Mouse (Mus musculus): ENCODE data around the gene Alkbh7. TPM values are rescaled to one million over a fixed set of nuclear protein-coding genes. Genes with fewer than 3 reads are reported as not detected.

Alkbh7 gene
- polyA plus RNA-seq, 1 experiment from 2014 or later, result 41.0 TPM

DNA sequence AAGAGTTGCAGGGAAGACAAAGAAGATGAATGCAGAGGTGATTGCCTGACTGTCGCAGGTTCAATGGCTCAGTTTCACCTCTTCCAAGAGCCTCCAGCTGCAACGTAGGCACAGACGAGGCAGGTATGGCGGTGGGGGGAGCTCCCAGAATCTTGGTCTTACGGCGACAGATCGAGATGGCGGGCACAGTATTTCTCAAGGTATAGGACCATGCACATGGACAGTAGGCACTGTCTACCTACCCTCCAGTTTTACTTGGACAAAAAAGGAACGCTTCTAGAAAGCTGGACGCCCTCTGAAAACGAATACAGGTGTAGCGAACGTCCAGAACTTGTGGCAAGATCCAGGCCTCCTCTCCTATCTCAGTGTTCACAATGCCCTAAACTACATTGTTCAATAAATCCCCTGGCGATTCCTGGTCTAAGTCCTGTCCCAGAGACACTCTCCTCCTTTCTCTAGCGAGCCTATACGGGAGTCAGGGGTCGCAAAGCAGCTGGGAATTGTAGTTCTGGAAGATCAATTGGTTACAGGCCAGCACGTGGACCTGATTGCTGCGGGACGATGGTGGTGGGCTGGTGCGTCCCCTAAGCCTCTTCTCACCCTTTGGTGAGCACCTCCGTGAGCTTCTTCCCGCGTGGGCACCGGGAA lies 7.5 kb upstream of the Alkbh7 start:
- H3K4me2 ChIP-seq, result peak overlapping the region; percentile 72
- ATAC-seq, result peak; percentile 92
- H3K9me3 ChIP-seq (replicated peaks), result no peaks in the 10 kb centered on the region
- H3K4me1 ChIP-seq, result peaks cover 8% of the 10 kb centered on the region
- H3K27me3 ChIP-seq, result no peaks in the 10 kb centered on the region
- H3K27ac ChIP-seq, result peak overlapping the region; percentile 52
- H3K4me3 ChIP-seq, result peak overlapping the region; percentile 66
- 3% methylated on average over 25 of the region's 25 CpGs for WGBS
- H3K9ac ChIP-seq, result peak overlapping the region; percentile 78
- H3K36me3 ChIP-seq (ENCODE audit: poor library complexity, severe bottlenecking), result peaks cover 25% of the 10 kb centered on the region

DNA sequence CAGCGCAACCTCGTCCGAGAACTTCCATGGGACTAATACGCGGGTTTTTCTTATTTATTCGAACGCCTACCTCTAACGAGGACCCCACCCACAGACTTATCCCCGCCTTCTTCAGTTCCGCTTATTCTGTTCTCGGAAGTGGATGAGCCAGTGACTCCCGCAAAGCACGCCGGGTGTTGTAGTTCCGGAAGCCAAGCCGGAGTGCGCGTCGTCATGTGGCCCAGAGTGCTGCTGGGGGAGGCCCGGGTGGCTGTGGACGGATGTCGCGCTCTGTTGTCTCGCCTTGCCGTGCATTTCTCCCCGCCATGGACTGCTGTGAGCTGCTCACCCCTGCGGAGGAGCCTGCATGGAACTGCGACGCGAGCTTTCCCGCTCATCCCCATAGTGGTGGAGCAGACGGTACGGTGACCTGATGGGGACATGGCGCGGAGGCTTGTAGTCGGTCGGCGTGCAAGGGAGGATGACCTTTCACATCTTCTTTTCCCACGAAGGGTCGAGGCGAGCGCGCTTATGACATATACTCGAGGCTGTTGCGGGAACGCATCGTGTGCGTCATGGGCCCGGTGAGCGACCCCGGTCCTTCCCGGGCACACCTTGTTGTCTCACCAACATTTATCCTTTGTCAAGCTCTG lies 6.9 kb upstream of the Alkbh7 start, which contains the start of gene Clpp:
Gene Clpp, plus strand, starts transcription at position 191 of the 632 bp plus-strand sequence.
- peaks cover 8% of the 10 kb centered on the region for H3K4me1 ChIP-seq
- peak within 1 kb of the TSS; percentile 72 for H3K4me2 ChIP-seq
- H3K27me3 ChIP-seq, result no peaks in the 10 kb centered on the region
- under 1% methylated on average over 52 of the region's 52 CpGs for WGBS
- ATAC-seq, result peak; percentile 98
- H3K27ac ChIP-seq, result peak within 1 kb of the TSS; percentile 52
- no peaks in the 10 kb centered on the region for H3K9me3 ChIP-seq (replicated peaks)
- H3K36me3 ChIP-seq (ENCODE audit: poor library complexity, severe bottlenecking), result peaks cover 31% of the 10 kb centered on the region
- peak within 1 kb of the TSS; percentile 78 for H3K9ac ChIP-seq
- H3K4me3 ChIP-seq, result peak within 1 kb of the TSS; percentile 66

- 82% methylated on average over 2 of the region's 2 CpGs for WGBS
- peak overlapping the region; percentile 66 for H3K4me3 ChIP-seq
- H3K27me3 ChIP-seq, result no peaks in the 10 kb centered on the region
- no peak overlapping the region for H3K27ac ChIP-seq
- peaks cover 39% of the 10 kb centered on the region for H3K36me3 ChIP-seq (ENCODE audit: poor library complexity, severe bottlenecking)
- H3K4me2 ChIP-seq, result peak overlapping the region; percentile 72
- ATAC-seq, result no peak
- H3K4me1 ChIP-seq, result peaks cover 8% of the 10 kb centered on the region
- no peaks in the 10 kb centered on the region for H3K9me3 ChIP-seq (replicated peaks)
- peak overlapping the region; percentile 78 for H3K9ac ChIP-seq
Measured at GRCm38 (mm10) chr17:56990966-56991365, 6.2 kb upstream of the Alkbh7 start.

DNA sequence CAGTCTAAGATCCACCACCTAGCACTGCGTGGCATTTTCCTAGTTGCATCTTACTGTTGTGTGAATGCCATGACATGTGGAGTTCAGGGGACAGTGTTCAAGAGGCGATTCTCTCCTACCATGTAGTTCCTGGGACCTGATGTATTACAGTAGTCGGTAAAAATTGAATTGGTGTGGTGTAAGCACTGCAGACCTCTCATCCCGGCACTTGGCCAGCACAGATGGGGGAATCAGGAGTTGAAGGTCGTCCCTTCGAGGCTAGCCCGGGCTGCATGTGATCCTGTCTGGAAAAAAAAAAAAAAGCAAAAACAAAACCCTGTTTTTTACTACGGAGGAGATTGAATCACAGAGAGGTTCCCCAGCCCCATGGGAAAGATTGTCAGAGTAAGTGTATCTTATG lies 2.1 kb upstream of the Alkbh7 start:
- Histone ChIP-seq H3K4me1 (peaks cover 14% of the 10 kb centered on the region), H3K27me3 (no peaks in the 10 kb centered on the region), H3K27ac (no peak overlapping the region), H3K36me3 (ENCODE audit: poor library complexity, severe bottlenecking) (peaks cover 58% of the 10 kb centered on the region), H3K9me3 (replicated peaks) (no peaks in the 10 kb centered on the region), H3K4me3 (no peak overlapping the region), H3K4me2 (no peak overlapping the region), H3K9ac (no peak overlapping the region)
- ATAC-seq, result no peak
- 89% methylated on average over 8 of the region's 8 CpGs for WGBS

- H3K4me1 ChIP-seq, result peaks cover 6% of the 10 kb centered on the region
- 0 out of 2 replicates have a peak, but pooled peaks have one; percentile 0 for ATAC-seq
- peak overlapping the region; percentile 73 for H3K4me3 ChIP-seq
- peaks cover 62% of the 10 kb centered on the region for H3K36me3 ChIP-seq (ENCODE audit: poor library complexity, severe bottlenecking)
- 85% methylated on average over 2 of the region's 2 CpGs for WGBS
- no peaks in the 10 kb centered on the region for H3K27me3 ChIP-seq
- H3K9me3 ChIP-seq (replicated peaks), result no peaks in the 10 kb centered on the region
- H3K9ac ChIP-seq, result no peak overlapping the region
- peak overlapping the region; percentile 63; the same call in 1 of the 2 replicates for H3K4me2 ChIP-seq
- H3K27ac ChIP-seq, result no peak overlapping the region
Measured at GRCm38 (mm10) chr17:56996506-56996905, 633 bp upstream of the Alkbh7 start.

DNA sequence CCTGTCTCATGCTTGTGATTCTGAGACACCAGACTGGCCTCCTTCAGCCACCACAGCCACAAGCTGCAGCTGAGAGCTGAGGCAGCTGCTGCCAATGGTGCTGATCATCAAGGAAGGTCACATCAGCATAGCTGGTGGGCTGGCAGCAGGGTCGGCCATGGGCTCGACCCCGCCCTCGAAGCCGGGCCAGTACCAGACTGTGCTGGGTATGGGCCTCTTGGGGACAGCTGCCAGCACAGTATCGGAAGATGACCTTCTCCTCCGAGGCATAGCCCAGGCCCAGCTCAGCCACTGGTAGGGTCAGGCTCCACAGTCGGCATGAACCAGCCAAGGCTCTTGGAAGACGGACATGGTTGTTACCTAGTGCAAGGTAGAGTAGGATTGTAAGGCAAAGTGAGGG lies 2.3 kb downstream of the Alkbh7 start:
- Histone ChIP-seq H3K9ac (no peak overlapping the region), H3K4me2 (no peak overlapping the region), H3K36me3 (ENCODE audit: poor library complexity, severe bottlenecking) (peaks cover 61% of the 10 kb centered on the region), H3K27ac (no peak overlapping the region), H3K27me3 (no peaks in the 10 kb centered on the region), H3K9me3 (replicated peaks) (no peaks in the 10 kb centered on the region), H3K4me1 (peaks cover 6% of the 10 kb centered on the region), H3K4me3 (no peak overlapping the region)
- WGBS, result 93% methylated on average over 9 of the region's 9 CpGs
- ATAC-seq, result no peak

DNA sequence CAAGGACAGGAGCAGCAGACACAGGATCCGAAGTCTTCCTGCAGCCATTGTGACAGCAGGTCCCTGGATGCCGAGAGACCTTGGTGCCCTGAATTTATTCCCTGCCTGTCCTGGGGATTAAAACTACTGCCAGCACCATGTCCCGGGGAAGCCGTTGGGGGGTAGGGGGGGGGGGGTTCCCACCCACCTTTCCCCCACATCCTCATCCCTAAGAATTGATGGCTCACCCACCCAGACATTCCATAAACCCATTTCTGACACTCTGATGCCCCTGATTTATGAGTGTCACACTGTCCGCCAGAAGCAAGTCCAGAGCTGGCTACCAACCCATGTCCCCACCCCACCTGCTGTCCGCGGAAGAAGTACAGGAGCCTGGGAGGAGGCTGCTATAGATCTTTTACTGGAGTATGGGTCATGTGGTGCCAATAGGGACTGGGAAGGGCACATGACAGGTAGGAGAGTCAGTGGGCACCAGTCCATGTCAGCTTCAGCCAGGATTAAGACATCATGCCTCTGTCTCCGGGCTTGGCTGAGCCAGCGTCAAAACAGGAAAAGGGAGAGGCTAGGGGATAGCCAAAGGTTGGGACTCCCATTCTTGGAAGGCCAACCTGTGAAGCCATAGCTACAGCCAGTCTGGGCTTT lies 3.0 kb downstream of the Alkbh7 start, which contains the start of gene Pspn:
Gene Pspn, minus strand, starts transcription at position 51 of the 642 bp plus-strand sequence.
- H3K27me3 ChIP-seq, result no peaks in the 10 kb centered on the region

DNA sequence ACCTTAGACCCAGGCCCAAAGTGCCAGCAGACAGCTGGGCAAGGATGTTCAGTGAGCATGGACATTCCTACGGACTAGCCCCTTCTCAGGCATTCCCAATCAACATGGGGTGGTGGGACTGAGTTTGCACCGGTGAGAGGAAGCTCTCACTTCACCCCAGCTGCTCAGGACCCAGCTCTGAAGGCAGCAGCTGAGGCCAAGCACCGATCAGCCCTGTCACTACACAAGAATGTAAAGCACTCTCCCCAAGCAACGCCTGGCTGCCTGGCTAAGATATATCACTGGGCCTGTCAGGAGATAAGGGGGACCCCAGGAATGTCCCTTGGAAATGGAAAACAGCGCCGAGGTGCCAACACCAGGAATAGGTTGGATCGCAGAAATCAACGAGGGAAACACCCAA lies 4.1 kb downstream of the Alkbh7 start:
- H3K9me3 ChIP-seq (replicated peaks), result no peaks in the 10 kb centered on the region
- no peak for ATAC-seq
- H3K4me3 ChIP-seq, result no peak overlapping the region
- 81% methylated on average over 8 of the region's 8 CpGs for WGBS
- H3K4me1 ChIP-seq, result peaks cover 6% of the 10 kb centered on the region
- no peak overlapping the region for H3K27ac ChIP-seq
- no peak overlapping the region for H3K4me2 ChIP-seq
- H3K27me3 ChIP-seq, result no peaks in the 10 kb centered on the region
- no peak overlapping the region for H3K9ac ChIP-seq
- peaks cover 61% of the 10 kb centered on the region for H3K36me3 ChIP-seq (ENCODE audit: poor library complexity, severe bottlenecking)

More for the DNA sequence above, 3.0 kb downstream of the Alkbh7 start, which contains the start of gene Pspn:
- Histone ChIP-seq H3K27ac (no peak within 1 kb of the TSS), H3K9ac (no peak within 1 kb of the TSS), H3K4me1 (peaks cover 6% of the 10 kb centered on the region), H3K4me3 (no peak within 1 kb of the TSS), H3K4me2 (no peak within 1 kb of the TSS), H3K9me3 (replicated peaks) (no peaks in the 10 kb centered on the region), H3K36me3 (ENCODE audit: poor library complexity, severe bottlenecking) (peaks cover 61% of the 10 kb centered on the region)
- WGBS, result 90% methylated on average over 9 of the region's 9 CpGs
- no peak for ATAC-seq

DNA sequence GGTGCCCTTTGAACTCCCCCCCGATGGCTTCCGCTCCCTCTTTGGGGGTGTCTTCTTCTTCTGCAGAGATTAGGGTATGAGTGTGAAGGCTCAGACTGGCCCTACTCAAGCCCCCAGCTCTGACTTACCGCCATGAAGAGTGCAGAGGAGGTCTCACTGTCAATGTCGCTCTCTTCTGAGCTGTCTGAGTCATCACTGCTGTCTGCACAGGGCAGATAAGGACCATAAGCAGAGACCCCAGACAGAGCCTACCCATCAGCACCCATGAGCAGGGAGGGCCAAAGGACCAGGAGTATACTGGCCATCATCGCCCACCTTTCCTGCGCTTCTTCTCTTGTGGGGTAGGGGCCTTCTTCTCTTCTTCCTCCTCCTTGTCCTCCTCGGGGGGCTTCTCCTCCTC lies 6.9 kb downstream of the Alkbh7 start:
- H3K27me3 ChIP-seq, result no peaks in the 10 kb centered on the region
- H3K9ac ChIP-seq, result no peak overlapping the region
- H3K27ac ChIP-seq, result no peak overlapping the region
- peaks cover 82% of the 10 kb centered on the region for H3K36me3 ChIP-seq (ENCODE audit: poor library complexity, severe bottlenecking)
- WGBS, result 95% methylated on average over 7 of the region's 7 CpGs
- H3K4me1 ChIP-seq, result no peaks in the 10 kb centered on the region
- ATAC-seq, result no peak
- no peak overlapping the region for H3K4me2 ChIP-seq
- no peak overlapping the region for H3K4me3 ChIP-seq
- no peaks in the 10 kb centered on the region for H3K9me3 ChIP-seq (replicated peaks)

- H3K36me3 ChIP-seq (ENCODE audit: poor library complexity, severe bottlenecking), result peaks cover 70% of the 10 kb centered on the region
- peaks cover 19% of the 10 kb centered on the region for H3K4me1 ChIP-seq
- ATAC-seq, result no peak
- WGBS, result 90% methylated on average over 13 of the region's 13 CpGs
- H3K9ac ChIP-seq, result no peak overlapping the region
- H3K4me2 ChIP-seq, result no peak overlapping the region
- no peak overlapping the region for H3K27ac ChIP-seq
- no peaks in the 10 kb centered on the region for H3K9me3 ChIP-seq (replicated peaks)
- H3K27me3 ChIP-seq, result no peaks in the 10 kb centered on the region
- H3K4me3 ChIP-seq, result no peak overlapping the region
Measured at GRCm38 (mm10) chr17:57007137-57007905, 10.2 kb downstream of the Alkbh7 start.

DNA sequence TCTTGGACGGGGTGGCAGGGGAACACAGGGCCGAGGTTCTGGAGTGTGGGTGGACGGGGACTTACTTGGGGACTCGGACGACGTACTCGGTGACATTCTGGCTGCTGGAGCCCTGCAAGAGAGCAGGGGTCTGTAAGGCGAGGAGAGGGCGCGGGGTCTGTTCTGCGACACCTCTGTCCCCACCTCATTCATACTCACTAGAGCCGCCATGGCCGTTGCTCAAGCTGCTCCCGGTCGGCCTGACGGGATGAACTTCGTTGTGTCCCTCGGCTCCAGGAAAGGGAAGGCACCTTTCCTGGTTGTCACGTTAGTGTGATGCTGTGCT lies 13.7 kb downstream of the Alkbh7 start:
- Histone ChIP-seq H3K9me3 (replicated peaks) (no peaks in the 10 kb centered on the region), H3K36me3 (ENCODE audit: poor library complexity, severe bottlenecking) (peaks cover 34% of the 10 kb centered on the region), H3K4me2 (peak overlapping the region; percentile 93), H3K4me1 (peaks cover 24% of the 10 kb centered on the region), H3K27me3 (no peaks in the 10 kb centered on the region), H3K9ac (peak overlapping the region; percentile 82), H3K27ac (peak overlapping the region; percentile 63), H3K4me3 (peak overlapping the region; percentile 73)
- WGBS, result under 1% methylated on average over 19 of the region's 19 CpGs
- peak; percentile 56 for ATAC-seq

Measured in forebrain, embryonic 13.5 days (tissue).